Mouse (Mus musculus): ENCODE data around the gene Nek6.

GRCm38 (mm10) chr2:38574697-38575096, 63.3 kb downstream of the Nek6 start:
- no peak for TF ChIP-seq CTCF (conservative IDR thresholded peaks at IDR 0.05; ENCODE audit: insufficient read depth, insufficient read length, low read depth, low read length)
- no peak for TF ChIP-seq POLR2A (IDR thresholded peaks at IDR 0.05; ENCODE audit: low read depth, low read length)
